Mouse (Mus musculus): ENCODE data around the gene Sec14l1.

DNA sequence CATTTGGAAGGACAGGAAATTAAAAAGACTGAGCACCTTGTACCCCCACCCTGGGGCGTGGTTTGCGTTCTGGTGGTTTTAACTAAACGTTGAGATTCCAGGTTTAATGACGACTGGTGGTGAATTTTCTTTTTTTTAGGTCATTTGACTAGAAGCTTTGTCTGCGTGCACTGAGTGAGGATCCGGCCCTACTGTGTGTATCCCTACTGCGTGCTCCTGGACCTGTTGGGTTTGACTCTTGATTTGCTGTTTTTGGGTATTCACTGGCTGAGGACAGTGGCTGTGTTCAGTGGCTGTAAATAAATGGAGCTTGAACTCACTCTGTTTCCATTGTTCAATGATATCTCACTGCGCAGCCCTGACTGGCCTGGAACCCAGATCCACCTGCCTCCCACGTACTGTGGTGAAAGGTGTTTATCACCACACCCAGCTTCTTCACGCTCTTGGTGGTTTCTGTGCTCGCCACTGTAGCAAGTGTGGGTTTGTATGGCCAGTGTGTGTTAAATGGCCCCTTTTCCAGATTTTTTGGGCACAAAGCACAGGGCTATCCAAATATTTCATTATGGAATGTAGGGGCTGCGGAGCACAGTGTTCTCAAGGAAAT is 36.2 kb upstream of the Sec14l1 start:
- TF ChIP-seq TAL1 (IDR thresholded peaks at IDR 0.05; ENCODE audit: low read length): peak; percentile 41; the same call in 1 of the 2 replicates
- no peak for TF ChIP-seq GABPA (IDR thresholded peaks at IDR 0.05; ENCODE audit: low read depth, low read length)

Data from MEL (cell line).